Mouse (Mus musculus) liver, postnatal 0 days (tissue): Measurements from ENCODE around the gene Zic3. TPM values are rescaled to one million over a fixed set of nuclear protein-coding genes. Genes with fewer than 3 reads are reported as not detected.

Source experiments
- ATAC-seq: fragments of 200-750 bp; cut with Nextera tagmentation; 2 replicates; pipeline ENCODE4 v1.8.0; 2017; ENCODE audit warnings: mild to moderate bottlenecking, moderate library complexity
- DNase-seq: peaks from one replicate; pipeline ENCODE4 v3.0.0-alpha.2; 2016
- H3K27ac ChIP-seq: fragments of 300-500 bp; sonication (generic); 2 replicates; pipeline ENCODE4 v1.5.1; 2014; ENCODE audit warnings: antibody characterized with exemption, moderate library complexity, mild to moderate bottlenecking, low read depth
- H3K27me3 ChIP-seq: fragments of 300-500 bp; sonication (generic); 2 replicates; pipeline ENCODE4 v1.6.1; 2014; ENCODE audit warnings: low read length, control low read depth, mixed read lengths; ENCODE audit not compliant: insufficient read depth
- H3K36me3 ChIP-seq: fragments of 300-500 bp; sonication (generic); replicated peaks from 2 replicates; pipeline ENCODE4 v1.6.1; 2014; ENCODE audit warnings: mild to moderate bottlenecking, control low read depth, low read length, moderate library complexity, mixed read lengths; ENCODE audit not compliant: insufficient read depth
- H3K4me1 ChIP-seq: fragments of 300-500 bp; sonication (generic); 2 replicates; pipeline ENCODE4 v1.6.1; 2014; ENCODE audit warnings: antibody characterized with exemption, mild to moderate bottlenecking, control low read depth; ENCODE audit not compliant: insufficient read depth
- H3K4me2 ChIP-seq: fragments of 300-500 bp; sonication (generic); 2 replicates; pipeline ENCODE4 v1.6.1; 2014; ENCODE audit warnings: low read depth, mild to moderate bottlenecking, low read length, moderate library complexity, mixed read lengths
- H3K4me3 ChIP-seq: fragments of 300-500 bp; sonication (generic); 2 replicates; pipeline ENCODE4 v1.5.1; 2014; ENCODE audit warnings: low read depth, low read length
- H3K9ac ChIP-seq: fragments of 300-500 bp; sonication (generic); replicated peaks from 2 replicates; pipeline ENCODE4 v1.6.1; 2014; ENCODE audit warnings: mild to moderate bottlenecking, moderate library complexity
- H3K9me3 ChIP-seq: fragments of 300-500 bp; sonication (generic); 2 replicates; pipeline ENCODE4 v1.6.1; 2016; ENCODE audit warnings: mild to moderate bottlenecking, control low read depth, low read length, mixed read lengths
- CTCF ChIP-seq: sonication (generic); IDR thresholded peaks from 2 replicates; pipeline ENCODE4 v1.5.1; 2016; ENCODE audit warnings: antibody characterized with exemption, low read depth
- EP300 ChIP-seq: IDR thresholded peaks from 2 replicates; pipeline ENCODE4 v1.6.1; 2016; ENCODE audit warnings: antibody characterized with exemption, low read depth, mild to moderate bottlenecking
- WGBS: fragments of 180-500 bp; shearing (Covaris S2); extraction: QIAGEN DNeasy Blood & Tissue Kit; methylation state at CpG from one replicate; pipeline ENCODE4 v1.1.7; 2014; ENCODE audit not compliant: insufficient replicate concordance; 5-methylcytosine and 5-hydroxymethylcytosine counted together
- polyA plus RNA-seq: library from polyadenylated mRNA; unstranded; fragments of >200 nt; fragmentation: Nextera tagmentation; extraction: Ambion mirVana; gene quantifications from 2 replicates; pipeline ENCODE4 v1.2.1, GENCODE M21; 2015

Zic3 gene
- polyA plus RNA-seq, result not detected in 2 replicates

- peaks cover 39% of the 10 kb centered on the region for H3K27me3 ChIP-seq
- TF ChIP-seq EP300 (no peak), CTCF (no peak)
- WGBS, result 73% methylated on average over 2 of the region's 2 CpGs
These were observed at the start of gene Zic3 for GRCm38 (mm10) chrX:58022400-58022799. Gene Zic3, plus strand, starts transcription at chrX:58022700.

GRCm38 (mm10) chrX:57982351-57982750 lies 40.1 kb upstream of the Zic3 start:
- ATAC-seq (no peak), DNase-seq (no peak)
- Histone ChIP-seq H3K4me3 (no peak overlapping the region), H3K4me1 (no peaks in the 10 kb centered on the region), H3K9ac (no peak overlapping the region), H3K27ac (no peak overlapping the region), H3K4me2 (no peak overlapping the region), H3K27me3 (no peaks in the 10 kb centered on the region), H3K36me3 (no peaks in the 10 kb centered on the region), H3K9me3 (peaks cover 4% of the 10 kb centered on the region; the same call in 1 of the 2 replicates)
- WGBS, result 67% methylated on average over 4 of the region's 4 CpGs
- TF ChIP-seq EP300 (no peak), CTCF (no peak)

More at GRCm38 (mm10) chrX:58022400-58022799, at the start of gene Zic3:
- ATAC-seq (no peak), DNase-seq (no peak)
- Histone ChIP-seq H3K4me1 (no peaks in the 10 kb centered on the region), H3K4me3 (no peak within 1 kb of the TSS), H3K9ac (no peak within 1 kb of the TSS), H3K27ac (no peak within 1 kb of the TSS), H3K9me3 (no peaks in the 10 kb centered on the region), H3K36me3 (no peaks in the 10 kb centered on the region), H3K4me2 (no peak within 1 kb of the TSS)

GRCm38 (mm10) chrX:57987455-57988109 lies 34.9 kb upstream of the Zic3 start:
- whole genome bisulfite sequencing, result 70% methylated on average over 10 of the region's 10 CpGs
- Histone ChIP-seq H3K4me1 (no peaks in the 10 kb centered on the region), H3K4me3 (no peak overlapping the region), H3K36me3 (no peaks in the 10 kb centered on the region), H3K27ac (no peak overlapping the region), H3K9ac (no peak overlapping the region), H3K9me3 (peaks cover 4% of the 10 kb centered on the region; the same call in 1 of the 2 replicates), H3K4me2 (no peak overlapping the region), H3K27me3 (no peaks in the 10 kb centered on the region)
- ATAC-seq (no peak), DNase-seq (no peak)
- TF ChIP-seq EP300 (no peak), CTCF (no peak)

- Histone ChIP-seq H3K27ac (no peak overlapping the region), H3K27me3 (peaks cover 32% of the 10 kb centered on the region)
- TF ChIP-seq CTCF (no peak), EP300 (no peak)
These were observed 9.1 kb upstream of the Zic3 start for GRCm38 (mm10) chrX:58013391-58013790.

GRCm38 (mm10) chrX:58014093-58014492 lies 8.4 kb upstream of the Zic3 start:
- WGBS, result 19% methylated on average over 12 of the region's 12 CpGs
- Histone ChIP-seq H3K9me3 (no peaks in the 10 kb centered on the region), H3K4me2 (no peak overlapping the region), H3K4me3 (no peak overlapping the region), H3K36me3 (no peaks in the 10 kb centered on the region), H3K27me3 (peaks cover 39% of the 10 kb centered on the region), H3K9ac (no peak overlapping the region), H3K27ac (no peak overlapping the region), H3K4me1 (no peaks in the 10 kb centered on the region)
- ATAC-seq (no peak), DNase-seq (no peak)
- TF ChIP-seq CTCF (no peak), EP300 (no peak)

More at GRCm38 (mm10) chrX:58013391-58013790, 9.1 kb upstream of the Zic3 start:
- ATAC-seq, result no peak
- H3K36me3 ChIP-seq, result no peaks in the 10 kb centered on the region
- no peak overlapping the region for H3K4me3 ChIP-seq
- H3K4me2 ChIP-seq, result no peak overlapping the region
- no peaks in the 10 kb centered on the region for H3K4me1 ChIP-seq
- H3K9me3 ChIP-seq, result no peaks in the 10 kb centered on the region
- WGBS, result 52% methylated on average over 5 of the region's 5 CpGs
- no peak overlapping the region for H3K9ac ChIP-seq
- DNase-seq, result no peak

GRCm38 (mm10) chrX:58014761-58015160 lies 7.7 kb upstream of the Zic3 start:
- DNase-seq (no peak), ATAC-seq (no peak)
- H3K9me3 ChIP-seq, result no peaks in the 10 kb centered on the region
- no peak for TF ChIP-seq CTCF
- no peak for TF ChIP-seq EP300
- 18% methylated on average over 13 of the region's 13 CpGs for WGBS
- H3K4me3 ChIP-seq, result no peak overlapping the region
- H3K4me1 ChIP-seq, result no peaks in the 10 kb centered on the region
- H3K27me3 ChIP-seq, result peaks cover 45% of the 10 kb centered on the region
- no peak overlapping the region for H3K9ac ChIP-seq
- no peak overlapping the region for H3K27ac ChIP-seq
- H3K36me3 ChIP-seq, result no peaks in the 10 kb centered on the region
- no peak overlapping the region for H3K4me2 ChIP-seq
